Mouse (Mus musculus): ENCODE results near the gene Pkdcc. TPM values are rescaled to one million over a fixed set of nuclear protein-coding genes. Genes with fewer than 3 reads are reported as not detected.

The Pkdcc gene
- polyA plus RNA-seq, 1 experiment = 42.6 TPM

GRCm38 (mm10) chr17:83181592-83181991, 33.5 kb upstream of the Pkdcc start:
- H3K4me3 ChIP-seq (ENCODE audit: insufficient read depth, low read depth, low read length) = no peak overlapping the region
- peaks cover 3% of the 10 kb centered on the region; the same call in 1 of the 2 replicates for H3K4me1 ChIP-seq (ENCODE audit: control insufficient read depth, insufficient read depth, low read length)
- H3K27me3 ChIP-seq (replicated peaks; ENCODE audit: control insufficient read depth, insufficient read depth, low read length) = no peaks in the 10 kb centered on the region
- WGBS = 79% methylated on average over 7 of the region's 7 CpGs
- TF ChIP-seq POLR2A (IDR thresholded peaks at IDR 0.05; ENCODE audit: low read depth, low read length) (no peak), CTCF (conservative IDR thresholded peaks at IDR 0.05; ENCODE audit: insufficient read depth, insufficient read length, low read depth, low read length) (no peak)
- H3K36me3 ChIP-seq (ENCODE audit: control insufficient read depth, insufficient read depth, low read length) = no peaks in the 10 kb centered on the region
- no peak for DNase-seq
- no peak overlapping the region for H3K27ac ChIP-seq (ENCODE audit: insufficient read depth, low read depth, low read length)

GRCm38 (mm10) chr17:83182061-83182664, 32.9 kb upstream of the Pkdcc start:
- DNase-seq = no peak
- Histone ChIP-seq H3K27ac (ENCODE audit: insufficient read depth, low read depth, low read length) (no peak overlapping the region), H3K36me3 (ENCODE audit: control insufficient read depth, insufficient read depth, low read length) (no peaks in the 10 kb centered on the region), H3K4me3 (ENCODE audit: insufficient read depth, low read depth, low read length) (no peak overlapping the region), H3K4me1 (ENCODE audit: control insufficient read depth, insufficient read depth, low read length) (peaks cover 3% of the 10 kb centered on the region; the same call in 1 of the 2 replicates), H3K27me3 (replicated peaks; ENCODE audit: control insufficient read depth, insufficient read depth, low read length) (no peaks in the 10 kb centered on the region)
- WGBS = 90% methylated on average over 8 of the region's 8 CpGs
- no peak for TF ChIP-seq POLR2A (IDR thresholded peaks at IDR 0.05; ENCODE audit: low read depth, low read length)
- no peak for TF ChIP-seq CTCF (conservative IDR thresholded peaks at IDR 0.05; ENCODE audit: insufficient read depth, insufficient read length, low read depth, low read length)

GRCm38 (mm10) chr17:83182780-83183179, 32.3 kb upstream of the Pkdcc start:
- DNase-seq = no peak
- H3K27ac ChIP-seq (ENCODE audit: insufficient read depth, low read depth, low read length) = no peak overlapping the region
- WGBS = 69% methylated on average over 6 of the region's 6 CpGs
- H3K27me3 ChIP-seq (replicated peaks; ENCODE audit: control insufficient read depth, insufficient read depth, low read length) = no peaks in the 10 kb centered on the region
- TF ChIP-seq CTCF (conservative IDR thresholded peaks at IDR 0.05; ENCODE audit: insufficient read depth, insufficient read length, low read depth, low read length) = no peak
- no peak for TF ChIP-seq POLR2A (IDR thresholded peaks at IDR 0.05; ENCODE audit: low read depth, low read length)
- no peaks in the 10 kb centered on the region for H3K36me3 ChIP-seq (ENCODE audit: control insufficient read depth, insufficient read depth, low read length)
- peaks cover 3% of the 10 kb centered on the region; the same call in 1 of the 2 replicates for H3K4me1 ChIP-seq (ENCODE audit: control insufficient read depth, insufficient read depth, low read length)
- H3K4me3 ChIP-seq (ENCODE audit: insufficient read depth, low read depth, low read length) = no peak overlapping the region

- H3K4me3 ChIP-seq (ENCODE audit: insufficient read depth, low read depth, low read length) = no peak overlapping the region
- no peak overlapping the region for H3K27ac ChIP-seq (ENCODE audit: insufficient read depth, low read depth, low read length)
- WGBS = 59% methylated on average over 11 of the region's 11 CpGs
- no peaks in the 10 kb centered on the region for H3K27me3 ChIP-seq (replicated peaks; ENCODE audit: control insufficient read depth, insufficient read depth, low read length)
- no peak for TF ChIP-seq CTCF (conservative IDR thresholded peaks at IDR 0.05; ENCODE audit: insufficient read depth, insufficient read length, low read depth, low read length)
- no peak for TF ChIP-seq POLR2A (IDR thresholded peaks at IDR 0.05; ENCODE audit: low read depth, low read length)
- H3K4me1 ChIP-seq (ENCODE audit: control insufficient read depth, insufficient read depth, low read length) = no peaks in the 10 kb centered on the region
- no peak for DNase-seq
- no peaks in the 10 kb centered on the region for H3K36me3 ChIP-seq (ENCODE audit: control insufficient read depth, insufficient read depth, low read length)
Measured at GRCm38 (mm10) chr17:83187751-83188565, 27.1 kb upstream of the Pkdcc start.

- Histone ChIP-seq H3K4me1 (ENCODE audit: control insufficient read depth, insufficient read depth, low read length) (no peaks in the 10 kb centered on the region), H3K27me3 (replicated peaks; ENCODE audit: control insufficient read depth, insufficient read depth, low read length) (no peaks in the 10 kb centered on the region), H3K36me3 (ENCODE audit: control insufficient read depth, insufficient read depth, low read length) (no peaks in the 10 kb centered on the region), H3K4me3 (ENCODE audit: insufficient read depth, low read depth, low read length) (no peak overlapping the region), H3K27ac (ENCODE audit: insufficient read depth, low read depth, low read length) (no peak overlapping the region)
- TF ChIP-seq POLR2A (IDR thresholded peaks at IDR 0.05; ENCODE audit: low read depth, low read length) = no peak
- no peak for TF ChIP-seq CTCF (conservative IDR thresholded peaks at IDR 0.05; ENCODE audit: insufficient read depth, insufficient read length, low read depth, low read length)
- DNase-seq = no peak
- 93% methylated on average over 9 of the region's 9 CpGs for WGBS
Measured at GRCm38 (mm10) chr17:83190810-83191209, 24.3 kb upstream of the Pkdcc start.

GRCm38 (mm10) chr17:83194491-83194890, 20.6 kb upstream of the Pkdcc start:
- Histone ChIP-seq H3K36me3 (ENCODE audit: control insufficient read depth, insufficient read depth, low read length) (no peaks in the 10 kb centered on the region), H3K27me3 (replicated peaks; ENCODE audit: control insufficient read depth, insufficient read depth, low read length) (no peaks in the 10 kb centered on the region), H3K4me3 (ENCODE audit: insufficient read depth, low read depth, low read length) (no peak overlapping the region), H3K4me1 (ENCODE audit: control insufficient read depth, insufficient read depth, low read length) (no peaks in the 10 kb centered on the region), H3K27ac (ENCODE audit: insufficient read depth, low read depth, low read length) (no peak overlapping the region)
- 82% methylated on average over 4 of the region's 4 CpGs for WGBS
- DNase-seq = no peak
- no peak for TF ChIP-seq POLR2A (IDR thresholded peaks at IDR 0.05; ENCODE audit: low read depth, low read length)
- TF ChIP-seq CTCF (conservative IDR thresholded peaks at IDR 0.05; ENCODE audit: insufficient read depth, insufficient read length, low read depth, low read length) = no peak

GRCm38 (mm10) chr17:83197361-83197923, 17.6 kb upstream of the Pkdcc start:
- 43% methylated on average over 4 of the region's 4 CpGs for WGBS
- H3K4me3 ChIP-seq (ENCODE audit: insufficient read depth, low read depth, low read length) = no peak overlapping the region
- DNase-seq = peak; percentile 77
- 0 out of 2 replicates have a peak, but pooled peaks cover 6% of the 10 kb centered on the region for H3K4me1 ChIP-seq (ENCODE audit: control insufficient read depth, insufficient read depth, low read length)
- peak overlapping the region; percentile 21; the same call in 1 of the 2 replicates for H3K27ac ChIP-seq (ENCODE audit: insufficient read depth, low read depth, low read length)
- H3K36me3 ChIP-seq (ENCODE audit: control insufficient read depth, insufficient read depth, low read length) = no peaks in the 10 kb centered on the region
- no peaks in the 10 kb centered on the region for H3K27me3 ChIP-seq (replicated peaks; ENCODE audit: control insufficient read depth, insufficient read depth, low read length)
- TF ChIP-seq CTCF (conservative IDR thresholded peaks at IDR 0.05; ENCODE audit: insufficient read depth, insufficient read length, low read depth, low read length) (no peak), POLR2A (IDR thresholded peaks at IDR 0.05; ENCODE audit: low read depth, low read length) (no peak)
